Mouse (Mus musculus) limb, embryonic 14.5 days (tissue): ENCODE measurements around the gene Tubgcp6. TPM values are rescaled to one million over a fixed set of nuclear protein-coding genes. Genes with fewer than 3 reads are reported as not detected.

Experiments used
- ATAC-seq: fragments of 200-750 bp; cut with Nextera tagmentation; 2 replicates; pipeline ENCODE4 v1.8.0; 2017; ENCODE audit warnings: low read depth, moderate number of reproducible peaks, moderate TSS enrichment; ENCODE audit not compliant: low FRiP score
- DNase-seq: peaks from one replicate; pipeline ENCODE4 v3.0.0-alpha.2; 2015; ENCODE audit warnings: low spot score
- H3K27ac ChIP-seq: fragments of 300-500 bp; sonication (generic); replicated peaks from 2 replicates; pipeline ENCODE4 v1.5.1; 2014; ENCODE audit warnings: low read depth, mild to moderate bottlenecking, low read length, moderate library complexity, mixed read lengths
- H3K27me3 ChIP-seq: fragments of 300-500 bp; sonication (generic); 2 replicates; pipeline ENCODE4 v1.6.1; 2014; ENCODE audit warnings: low read length, mixed read lengths; ENCODE audit not compliant: control insufficient read depth, insufficient read depth
- H3K36me3 ChIP-seq: fragments of 300-500 bp; sonication (generic); 2 replicates; pipeline ENCODE4 v1.6.1; 2014; ENCODE audit warnings: mild to moderate bottlenecking, low read length, moderate library complexity, mixed read lengths; ENCODE audit not compliant: control insufficient read depth, insufficient read depth
- H3K4me1 ChIP-seq: fragments of 300-500 bp; sonication (generic); 2 replicates; pipeline ENCODE4 v1.6.1; 2014; ENCODE audit warnings: antibody characterized with exemption, low read length, mixed read lengths; ENCODE audit not compliant: control insufficient read depth, insufficient read depth
- H3K4me2 ChIP-seq: fragments of 300-500 bp; sonication (generic); replicated peaks from 2 replicates; pipeline ENCODE4 v1.6.1; 2014; ENCODE audit warnings: low read depth, mild to moderate bottlenecking, low read length, moderate library complexity; ENCODE audit not compliant: severe bottlenecking
- H3K4me3 ChIP-seq: fragments of 300-500 bp; sonication (generic); replicated peaks from 2 replicates; pipeline ENCODE4 v1.5.1; 2014; ENCODE audit warnings: low read length
- H3K9ac ChIP-seq: fragments of 300-500 bp; sonication (generic); 2 replicates; pipeline ENCODE4 v1.6.1; 2014; ENCODE audit warnings: mild to moderate bottlenecking, low read depth, low read length, moderate library complexity; ENCODE audit not compliant: severe bottlenecking
- H3K9me3 ChIP-seq: fragments of 300-500 bp; sonication (generic); 2 replicates; pipeline ENCODE4 v1.6.1; 2016; ENCODE audit warnings: low read length; ENCODE audit not compliant: control insufficient read depth
- POLR2A ChIP-seq: fragments of 200-500 bp; IDR thresholded peaks from 2 replicates; pipeline ENCODE4 v1.8.0; 2012; ENCODE audit warnings: inconsistent platforms, mild to moderate bottlenecking, moderate library complexity, borderline replicate concordance; ENCODE audit not compliant: insufficient read depth, insufficient read length; ENCODE audit errors: extremely low read depth
- WGBS: fragments of 180-500 bp; shearing (Covaris S2); extraction: QIAGEN DNeasy Blood & Tissue Kit; methylation state at CpG from one replicate; pipeline ENCODE4 v1.1.7; 2014; 5-methylcytosine and 5-hydroxymethylcytosine counted together
- polyA plus RNA-seq, 2 experiments: library from polyadenylated mRNA; depleted of rRNA in 1 of 2; stranded (reverse) in 1 of 2; unstranded in 1 of 2; fragments of >200 nt; fragmentation: Nextera tagmentation in 1 of 2; extraction: Ambion mirVana in 1 of 2; gene quantifications; 2 replicates each; pipeline versions ENCODE4 v1.2.1 to v1.2.3; 2012 to 2014

Tubgcp6 gene
- polyA plus RNA-seq, 2 experiments, result 17.2 to 36.8 TPM

- no peak overlapping the region for H3K27ac ChIP-seq
- peaks cover 15% of the 10 kb centered on the region; the same call in 1 of the 2 replicates for H3K4me1 ChIP-seq
- no peak overlapping the region for H3K9ac ChIP-seq
- peaks cover 24% of the 10 kb centered on the region for H3K27me3 ChIP-seq
- WGBS, result 15% methylated on average over 5 of the region's 5 CpGs
- no peak overlapping the region for H3K4me3 ChIP-seq
- TF ChIP-seq POLR2A, result no peak
- DNase-seq, result no peak
- H3K36me3 ChIP-seq, result no peaks in the 10 kb centered on the region
- H3K9me3 ChIP-seq, result no peaks in the 10 kb centered on the region
- no peak for ATAC-seq
- no peak overlapping the region for H3K4me2 ChIP-seq
Observed at GRCm38 (mm10) chr15:89141443-89141842, 18.5 kb upstream of the Tubgcp6 start.

- H3K4me2 ChIP-seq, result peak within 1 kb of the TSS; percentile 95
- 1% methylated on average over 20 of the region's 21 CpGs for WGBS
- peaks cover 18% of the 10 kb centered on the region for H3K27me3 ChIP-seq
- peaks cover 10% of the 10 kb centered on the region; the same call in 1 of the 2 replicates for H3K4me1 ChIP-seq
- DNase-seq (no peak), ATAC-seq (peak; percentile 39; the same call in 1 of the 2 replicates)
- peak within 1 kb of the TSS; percentile 49 for H3K4me3 ChIP-seq
- no peak for TF ChIP-seq POLR2A
- H3K9me3 ChIP-seq, result no peaks in the 10 kb centered on the region
- no peaks in the 10 kb centered on the region for H3K36me3 ChIP-seq
- H3K9ac ChIP-seq, result peak within 1 kb of the TSS; percentile 47
- H3K27ac ChIP-seq, result no peak within 1 kb of the TSS
Observed at GRCm38 (mm10) chr15:89140659-89141252, 17.8 kb upstream of the Tubgcp6 start, which contains the start of gene Mapk12. TSS of gene Mapk12 (minus strand) at chr15:89140703.

- H3K36me3 ChIP-seq, result no peaks in the 10 kb centered on the region
- H3K4me3 ChIP-seq, result peak overlapping the region; percentile 49
- no peak overlapping the region for H3K27ac ChIP-seq
- H3K27me3 ChIP-seq, result peaks cover 18% of the 10 kb centered on the region
- TF ChIP-seq POLR2A, result no peak
- peak overlapping the region; percentile 47 for H3K9ac ChIP-seq
- H3K4me1 ChIP-seq, result peaks cover 10% of the 10 kb centered on the region; the same call in 1 of the 2 replicates
- H3K9me3 ChIP-seq, result no peaks in the 10 kb centered on the region
- H3K4me2 ChIP-seq, result peak overlapping the region; percentile 95
- WGBS, result under 1% methylated on average over 51 of the region's 53 CpGs
- peak; percentile 11; the same call in 1 of the 2 replicates for ATAC-seq
- DNase-seq, result no peak
Observed at GRCm38 (mm10) chr15:89140048-89140658, 17.2 kb upstream of the Tubgcp6 start.

GRCm38 (mm10) chr15:89138531-89138930 lies 15.6 kb upstream of the Tubgcp6 start:
- no peak for TF ChIP-seq POLR2A
- no peak overlapping the region for H3K4me2 ChIP-seq
- no peaks in the 10 kb centered on the region for H3K36me3 ChIP-seq
- no peak overlapping the region for H3K4me3 ChIP-seq
- no peak for DNase-seq
- no peak overlapping the region for H3K9ac ChIP-seq
- peaks cover 18% of the 10 kb centered on the region for H3K27me3 ChIP-seq
- no peaks in the 10 kb centered on the region for H3K9me3 ChIP-seq
- no peak overlapping the region for H3K27ac ChIP-seq
- 97% methylated on average over 6 of the region's 6 CpGs for WGBS
- peaks cover 10% of the 10 kb centered on the region; the same call in 1 of the 2 replicates for H3K4me1 ChIP-seq
- ATAC-seq, result no peak

GRCm38 (mm10) chr15:89138046-89138405 lies 15.1 kb upstream of the Tubgcp6 start:
- peaks cover 10% of the 10 kb centered on the region; the same call in 1 of the 2 replicates for H3K4me1 ChIP-seq
- no peak overlapping the region for H3K4me2 ChIP-seq
- no peak for ATAC-seq
- no peak for DNase-seq
- WGBS, result 89% methylated on average over 7 of the region's 7 CpGs
- H3K27me3 ChIP-seq, result peaks cover 18% of the 10 kb centered on the region
- no peak overlapping the region for H3K27ac ChIP-seq
- H3K4me3 ChIP-seq, result no peak overlapping the region
- no peaks in the 10 kb centered on the region for H3K9me3 ChIP-seq
- H3K9ac ChIP-seq, result no peak overlapping the region
- no peak for TF ChIP-seq POLR2A
- H3K36me3 ChIP-seq, result no peaks in the 10 kb centered on the region
